Mouse (Mus musculus) T-helper 2 cell (primary cell): ENCODE results near the gene Stim2.

Experiments used
- in situ Hi-C: fragments of 300-600 bp; cut with MboI, MseI; formaldehyde crosslinking; loops from one replicate; pipeline ENCODE4 v1.15.1; 2025; ENCODE audit warnings: high pct_unique_total_duplicates

Gene Stim2

GRCm38 (mm10) chr5:54113284-54113683 is 115.0 kb downstream of the Stim2 start:
- in situ Hi-C loops = loop anchor here (5.0 to 10.0 kb wide), 2 partner anchors 236 to 438 kb away; no protein-coding TSS in a partner anchor

- in situ Hi-C loops = loop anchor here (10.0 kb wide), 1 partner anchor 442 kb away; no protein-coding TSS in a partner anchor
Observed at GRCm38 (mm10) chr5:54116538-54116937, 118.2 kb downstream of the Stim2 start.

- in situ Hi-C loops = loop anchor here (10.0 kb wide), 1 partner anchor 444 kb away; no protein-coding TSS in a partner anchor
Observed at GRCm38 (mm10) chr5:54118410-54119212, 120.3 kb downstream of the Stim2 start.

- in situ Hi-C loops = no loop called here
Observed at GRCm38 (mm10) chr5:54148091-54148795, 149.9 kb downstream of the Stim2 start.

- in situ Hi-C loops = no loop called here
Observed at GRCm38 (mm10) chr5:54154503-54155226, 156.4 kb downstream of the Stim2 start.

GRCm38 (mm10) chr5:54155227-54155776 is 157.0 kb downstream of the Stim2 start:
- in situ Hi-C loops = no loop called here

- in situ Hi-C loops = no loop called here
Observed at GRCm38 (mm10) chr5:54155916-54156315, 157.6 kb downstream of the Stim2 start.

GRCm38 (mm10) chr5:54156944-54157527 is 158.7 kb downstream of the Stim2 start:
- in situ Hi-C loops = no loop called here

GRCm38 (mm10) chr5:54158230-54158629 is 159.9 kb downstream of the Stim2 start:
- in situ Hi-C loops = no loop called here

GRCm38 (mm10) chr5:54159156-54159793 is 161.0 kb downstream of the Stim2 start:
- in situ Hi-C loops = no loop called here

GRCm38 (mm10) chr5:54160561-54160960 is 162.3 kb downstream of the Stim2 start:
- in situ Hi-C loops = no loop called here

GRCm38 (mm10) chr5:54163890-54164289 is 165.6 kb downstream of the Stim2 start:
- in situ Hi-C loops = no loop called here
